Mouse (Mus musculus): ENCODE measurements around the gene Tmem151b. TPM values are rescaled to one million over a fixed set of nuclear protein-coding genes. Genes with fewer than 3 reads are reported as not detected.
A peak's percentile ranks its signal among the peaks of the same experiment; 100 is the strongest.

Gene Tmem151b
- total RNA-seq, 2 experiments from 2014 or later = not detected

GRCm38 (mm10) chr17:45582188-45582587, 32.7 kb upstream of the Tmem151b start:
- DNase-seq = no peak
- no peak overlapping the region for H3K4me3 ChIP-seq
- no peak overlapping the region for H3K27ac ChIP-seq
- TF ChIP-seq CTCF (IDR thresholded peaks at IDR 0.05) = no peak
- intact Hi-C loops (cut with DNase I) = loop anchor here (10.0 kb wide), 1 partner anchor 573 kb away; the partner anchor contains the start of gene Mad2l1bp

DNA sequence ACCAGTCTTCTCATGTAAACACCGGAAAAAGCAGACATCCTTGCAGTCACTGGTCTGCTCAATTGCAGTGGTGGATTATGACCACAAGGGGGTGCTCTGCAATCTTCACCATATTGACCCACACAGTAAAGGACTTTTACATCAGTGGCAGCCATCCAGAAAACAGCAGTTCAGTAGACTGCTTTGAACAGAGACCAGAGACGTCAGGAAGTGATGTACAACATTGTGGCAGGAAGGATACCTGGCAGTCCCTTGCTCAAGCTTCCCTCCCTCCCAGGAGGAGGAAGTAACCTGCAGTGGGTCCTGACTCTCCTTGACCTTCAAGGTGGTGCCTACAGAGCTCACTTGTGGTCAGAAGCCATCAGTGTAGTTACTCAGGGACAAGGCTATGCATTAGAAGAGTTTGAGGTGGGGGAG, 32.1 kb upstream of the Tmem151b start:
- peak overlapping the region; percentile 72 for H3K27ac ChIP-seq
- intact Hi-C loops (cut with DNase I) = loop anchor here (10.0 kb wide), 1 partner anchor 573 kb away; the partner anchor contains the start of gene Mad2l1bp
- DNase-seq = peak; percentile 74
- TF ChIP-seq CTCF (IDR thresholded peaks at IDR 0.05) = peak; percentile 96
- H3K4me3 ChIP-seq = peak overlapping the region; percentile 29

DNA sequence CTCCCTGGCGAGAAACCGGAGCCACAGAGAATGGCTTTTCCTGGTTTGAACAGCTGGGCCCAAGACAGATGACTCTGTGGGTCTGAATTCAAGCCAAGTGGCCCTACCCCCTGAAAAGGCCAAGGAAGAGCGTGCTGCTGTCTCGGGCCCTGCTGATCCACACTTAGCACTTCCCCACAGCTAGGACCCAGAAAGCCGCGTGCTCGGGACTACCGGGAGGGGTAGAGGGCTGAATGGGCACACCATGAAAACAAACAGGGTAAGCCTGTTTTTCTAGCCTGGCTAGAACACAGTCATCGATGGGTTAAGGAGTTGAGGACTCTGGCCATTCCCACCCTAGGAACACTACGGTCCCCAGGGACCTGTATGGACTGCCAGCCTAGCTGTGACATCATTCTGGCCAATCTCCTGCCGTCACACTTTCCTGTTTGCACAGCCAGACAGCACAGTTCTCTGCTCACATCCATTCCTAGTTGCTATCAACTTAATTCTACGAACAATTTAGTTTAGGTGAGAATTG, 31.5 kb upstream of the Tmem151b start:
- intact Hi-C loops (cut with DNase I) = loop anchor here (10.0 kb wide), 1 partner anchor 574 kb away; the partner anchor contains the start of gene Mad2l1bp
- peak; percentile 67 for DNase-seq
- Histone ChIP-seq H3K4me3 (peak overlapping the region; percentile 29), H3K27ac (peak overlapping the region; percentile 72)
- TF ChIP-seq CTCF (IDR thresholded peaks at IDR 0.05) = no peak

GRCm38 (mm10) chr17:45579554-45579953, 30.1 kb upstream of the Tmem151b start:
- Histone ChIP-seq H3K27ac (no peak overlapping the region), H3K4me3 (no peak overlapping the region)
- TF ChIP-seq CTCF (IDR thresholded peaks at IDR 0.05) = no peak
- intact Hi-C loops (cut with DNase I) = no loop called here
- DNase-seq = peak; percentile 17

- intact Hi-C loops (cut with DNase I) = no loop called here
- no peak overlapping the region for H3K27ac ChIP-seq
Measured at GRCm38 (mm10) chr17:45578843-45579242, 29.4 kb upstream of the Tmem151b start.

GRCm38 (mm10) chr17:45578242-45578641, 28.8 kb upstream of the Tmem151b start:
- no peak for TF ChIP-seq CTCF (IDR thresholded peaks at IDR 0.05)
- intact Hi-C loops (cut with DNase I) = no loop called here
- H3K4me3 ChIP-seq = no peak overlapping the region
- H3K27ac ChIP-seq = peak overlapping the region; percentile 1; the same call in 1 of the 2 replicates
- no peak for DNase-seq

More at GRCm38 (mm10) chr17:45578843-45579242, 29.4 kb upstream of the Tmem151b start:
- TF ChIP-seq CTCF (IDR thresholded peaks at IDR 0.05) = peak; percentile 60
- DNase-seq = peak; percentile 19
- H3K4me3 ChIP-seq = no peak overlapping the region

DNA sequence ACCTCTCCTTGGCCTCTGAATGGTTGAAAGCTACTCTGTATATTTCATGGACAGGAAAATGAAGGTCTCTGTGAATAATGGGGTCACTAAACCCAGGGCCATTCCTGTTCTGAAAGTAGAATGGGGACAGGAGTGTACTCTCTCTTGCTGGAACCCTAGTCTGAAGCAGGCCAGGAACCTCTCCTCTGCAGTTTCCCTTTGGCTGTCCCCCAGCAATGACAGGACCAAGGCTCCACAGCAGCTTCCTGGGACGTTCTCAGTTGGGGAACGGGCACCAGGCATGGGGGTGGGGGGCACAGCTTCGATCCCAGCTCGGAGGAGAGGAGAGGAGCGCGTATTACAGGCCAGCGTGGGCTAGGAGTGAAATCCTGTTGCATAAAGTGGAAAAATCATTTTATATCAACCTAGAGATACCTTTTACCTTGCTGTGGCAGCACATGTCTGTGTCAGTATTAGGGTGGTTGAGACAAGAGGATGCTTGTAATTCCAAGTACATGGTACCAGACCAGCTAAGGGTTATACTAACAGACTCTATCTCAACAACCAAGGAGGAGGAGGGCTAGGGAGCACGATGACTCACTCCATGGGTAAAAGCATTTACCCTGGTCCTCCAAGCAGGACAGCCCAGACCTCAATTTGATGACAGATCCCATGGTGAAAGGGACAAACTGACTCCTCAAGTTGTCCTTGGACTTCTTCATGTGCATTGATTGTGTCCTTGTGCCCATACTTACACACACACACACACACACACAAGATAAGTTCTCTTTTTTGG, 25.8 kb upstream of the Tmem151b start:
- DNase-seq = no peak
- intact Hi-C loops (cut with DNase I) = no loop called here
- peak overlapping the region; percentile 96 for H3K27ac ChIP-seq
- no peak for TF ChIP-seq CTCF (IDR thresholded peaks at IDR 0.05)
- no peak overlapping the region for H3K4me3 ChIP-seq

- no peak for TF ChIP-seq CTCF (IDR thresholded peaks at IDR 0.05)
- H3K27ac ChIP-seq = peak overlapping the region; percentile 96
- intact Hi-C loops (cut with DNase I) = no loop called here
- DNase-seq = peak; percentile 78
- peak overlapping the region; percentile 81 for H3K4me3 ChIP-seq
Measured at GRCm38 (mm10) chr17:45574129-45574761, 24.8 kb upstream of the Tmem151b start.

GRCm38 (mm10) chr17:45573780-45574123, 24.3 kb upstream of the Tmem151b start:
- Histone ChIP-seq H3K4me3 (peak overlapping the region; percentile 81), H3K27ac (peak overlapping the region; percentile 96)
- peak; percentile 99 for DNase-seq
- no peak for TF ChIP-seq CTCF (IDR thresholded peaks at IDR 0.05)
- intact Hi-C loops (cut with DNase I) = no loop called here

GRCm38 (mm10) chr17:45573087-45573779, 23.8 kb upstream of the Tmem151b start, which contains the start of gene Hsp90ab1:
Gene Hsp90ab1, minus strand, starts transcription at chr17:45573271.
- DNase-seq = peak; percentile 99
- no peak for TF ChIP-seq CTCF (IDR thresholded peaks at IDR 0.05)
- intact Hi-C loops (cut with DNase I) = no loop called here
- Histone ChIP-seq H3K27ac (peak within 1 kb of the TSS; percentile 96), H3K4me3 (peak within 1 kb of the TSS; percentile 81)

DNA sequence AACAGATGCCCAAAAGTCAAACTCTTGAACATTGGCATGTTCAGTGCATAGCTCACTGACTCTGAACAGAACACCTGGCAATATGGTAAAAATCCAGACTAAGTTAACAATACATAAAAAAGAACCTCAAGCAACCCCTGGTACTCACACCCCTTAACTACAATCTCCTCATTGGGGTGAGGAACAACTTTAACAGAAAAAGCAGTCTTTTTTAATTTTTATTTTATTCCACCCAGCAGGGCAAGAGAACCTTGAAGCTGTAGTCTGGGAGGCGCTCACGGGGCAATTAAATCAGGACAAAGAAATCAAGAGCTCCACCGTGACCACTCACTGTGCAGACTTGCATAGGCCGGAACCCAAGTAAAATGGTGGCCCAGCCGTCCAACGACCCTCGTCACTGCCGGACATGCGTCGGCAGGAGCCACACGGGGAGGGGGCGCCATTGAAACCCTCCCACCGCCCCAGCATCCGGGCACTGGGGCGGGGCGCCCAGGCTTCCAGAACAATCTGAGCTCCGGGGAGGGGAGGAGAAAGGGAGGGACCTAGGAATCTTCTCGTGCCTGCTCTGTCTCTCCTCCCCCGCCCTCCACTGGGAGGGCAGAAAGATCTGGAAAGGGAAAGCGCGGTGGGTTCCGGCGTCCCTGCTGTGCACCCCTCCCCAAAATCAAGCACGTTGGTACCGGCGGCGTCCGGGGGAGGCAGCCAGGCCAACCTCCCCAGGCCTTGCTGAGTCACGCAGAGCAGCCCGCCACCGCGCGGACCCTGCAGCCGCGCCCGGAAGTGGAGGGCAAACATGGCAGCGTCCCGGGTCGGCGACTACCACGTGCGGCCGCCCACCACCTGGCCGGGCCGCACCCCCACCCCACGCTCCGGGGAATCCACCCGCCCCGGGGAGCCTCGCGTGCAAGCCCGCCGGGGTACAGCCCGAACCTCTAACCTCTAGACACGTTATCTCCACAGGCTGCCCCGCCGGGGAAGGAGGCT, 22.9 kb upstream of the Tmem151b start:
- peak; percentile 28 for TF ChIP-seq CTCF (IDR thresholded peaks at IDR 0.05)

More for the DNA sequence above, 22.9 kb upstream of the Tmem151b start:
- H3K27ac ChIP-seq = peak overlapping the region; percentile 96
- intact Hi-C loops (cut with DNase I) = no loop called here
- peak overlapping the region; percentile 81 for H3K4me3 ChIP-seq
- peak; percentile 84 for DNase-seq
